Mouse (Mus musculus) heart, postnatal 36 days (tissue): ENCODE measurements at regions not wholly inside any gene's neighbourhood (a gene's known extent, or its start where the extent isn't known, plus 50 kb on each side); places are given as distances from the start of the nearest gene placed in this dataset.

ENCODE experiments used
- DNase-seq, 2 experiments: peaks; one replicate each; pipeline ENCODE4 v3.0.0; 2021 to 2022
- intact Hi-C: fragments of 180-260 bp; cut with DNase I; formaldehyde crosslinking; loops from one replicate; pipeline ENCODE4 v1.15.1; 2025

DNA sequence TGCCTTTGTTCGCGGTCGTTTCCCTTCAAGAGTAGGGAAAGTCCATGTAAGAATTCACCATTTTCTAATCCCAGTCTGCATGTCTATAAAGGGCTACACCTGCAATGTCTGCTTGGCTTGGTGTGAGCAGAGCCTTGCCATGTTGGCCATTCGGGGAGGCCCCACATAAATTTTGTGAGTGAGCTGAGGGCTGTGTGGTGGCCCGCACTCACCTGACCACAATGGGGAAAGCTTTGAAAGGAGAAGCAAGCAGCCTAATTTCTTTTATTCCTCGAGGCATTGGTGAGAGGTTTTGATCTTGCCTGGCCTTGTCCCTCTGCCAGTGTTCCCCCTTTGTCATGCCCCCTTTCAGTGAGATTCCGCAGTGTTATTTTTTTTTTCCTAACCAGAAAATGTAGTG lies 70.9 kb upstream of the Tmco5 start:
- no peak for DNase-seq
- intact Hi-C loops, result no loop called here

DNA sequence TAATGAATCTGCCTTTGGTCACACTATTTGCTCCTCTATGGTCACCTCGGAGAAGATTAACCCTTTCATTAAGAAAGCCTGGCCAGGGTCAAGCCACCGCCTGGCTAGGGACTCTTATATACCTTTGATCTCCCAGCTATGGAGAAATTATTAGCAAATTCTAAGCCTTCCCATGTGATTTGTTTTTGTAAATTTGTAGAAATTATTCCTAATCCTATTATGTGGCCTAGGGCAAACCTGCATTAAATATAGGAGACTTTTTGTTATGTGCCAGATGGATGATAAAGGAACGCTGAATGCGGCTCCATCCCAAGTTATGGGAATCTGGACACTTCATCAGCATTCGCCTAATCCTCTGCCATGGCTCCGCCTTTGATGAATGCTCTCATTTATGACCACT lies 70.4 kb upstream of the Tmco5 start:
- intact Hi-C loops, result no loop called here
- no peak for DNase-seq

GRCm38 (mm10) chr2:116808554-116808953 lies 69.9 kb upstream of the Tmco5 start:
- DNase-seq, result no peak
- intact Hi-C loops, result no loop called here

GRCm38 (mm10) chr2:116810116-116810515 lies 68.4 kb upstream of the Tmco5 start:
- intact Hi-C loops, result loop anchor here (10.0 kb wide), 1 partner anchor 955 kb away; no protein-coding TSS in a partner anchor
- no peak for DNase-seq

- intact Hi-C loops, result loop anchor here (10.0 kb wide), 1 partner anchor 958 kb away; no protein-coding TSS in a partner anchor
- no peak for DNase-seq
Measured at GRCm38 (mm10) chr2:116812869-116813558, 65.5 kb upstream of the Tmco5 start.

DNA sequence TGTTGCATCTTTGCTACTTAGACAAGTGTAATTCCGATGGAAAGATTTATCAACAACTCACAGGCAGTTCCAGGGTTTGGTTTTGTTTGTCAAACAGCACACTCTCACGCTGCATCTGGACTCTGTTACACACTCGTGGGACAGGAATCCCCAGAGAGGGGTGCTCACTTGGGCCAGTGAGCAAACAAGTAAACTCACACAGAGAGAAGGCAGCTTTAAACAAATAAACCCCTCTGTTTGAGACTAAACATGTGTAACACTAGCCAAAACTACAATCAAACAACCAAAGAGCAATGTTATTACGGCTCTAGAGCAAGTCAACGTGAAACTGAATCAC lies 65.0 kb upstream of the Tmco5 start:
- intact Hi-C loops, result loop anchor here (10.0 kb wide), 1 partner anchor 959 kb away; no protein-coding TSS in a partner anchor
- no peak for DNase-seq

DNA sequence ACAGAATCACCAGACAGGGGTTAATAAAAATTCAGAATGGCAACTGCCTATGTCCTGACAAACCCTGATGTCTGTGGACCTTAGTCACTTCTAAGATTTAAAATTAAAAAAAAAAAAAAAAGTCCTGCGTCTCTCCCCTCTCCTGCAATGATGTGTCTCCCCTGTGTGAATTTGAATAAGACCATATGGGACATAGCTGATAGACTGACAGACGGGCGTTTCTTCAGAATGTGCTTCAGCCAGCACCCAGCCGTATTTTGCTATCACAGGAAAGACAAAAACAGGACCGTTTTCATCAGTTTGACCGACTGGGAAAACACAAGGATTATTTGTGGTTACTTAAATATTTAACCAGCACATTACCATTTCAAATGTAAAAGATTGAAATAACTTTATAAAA lies 61.4 kb upstream of the Tmco5 start:
- intact Hi-C loops, result loop anchor here (10.0 kb wide), 1 partner anchor 962 kb away; no protein-coding TSS in a partner anchor
- DNase-seq, result no peak

DNA sequence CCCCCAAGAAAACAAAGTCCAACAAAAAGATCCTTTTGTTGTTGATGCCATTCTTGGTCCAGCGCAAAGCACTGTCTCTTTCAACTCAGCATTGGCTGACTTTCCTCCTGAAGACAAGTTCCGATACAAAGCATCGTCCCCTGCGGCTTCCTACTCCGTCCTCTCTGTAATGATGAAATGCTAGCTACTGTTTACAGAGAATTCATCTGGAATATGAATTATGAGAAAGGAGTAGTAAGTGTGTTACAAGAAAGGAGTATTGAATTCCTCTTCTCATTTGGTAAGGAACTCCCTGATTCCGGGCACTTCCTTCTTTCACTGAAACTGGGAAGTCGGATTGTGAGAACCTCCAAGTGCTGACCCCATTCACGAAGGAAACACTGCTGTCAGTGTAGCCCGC lies 60.9 kb upstream of the Tmco5 start:
- no peak for DNase-seq
- intact Hi-C loops, result loop anchor here (10.0 kb wide), 1 partner anchor 963 kb away; no protein-coding TSS in a partner anchor

GRCm38 (mm10) chr2:116818550-116818949 lies 59.9 kb upstream of the Tmco5 start:
- intact Hi-C loops, result loop anchor here (10.0 kb wide), 1 partner anchor 964 kb away; no protein-coding TSS in a partner anchor
- no peak for DNase-seq

DNA sequence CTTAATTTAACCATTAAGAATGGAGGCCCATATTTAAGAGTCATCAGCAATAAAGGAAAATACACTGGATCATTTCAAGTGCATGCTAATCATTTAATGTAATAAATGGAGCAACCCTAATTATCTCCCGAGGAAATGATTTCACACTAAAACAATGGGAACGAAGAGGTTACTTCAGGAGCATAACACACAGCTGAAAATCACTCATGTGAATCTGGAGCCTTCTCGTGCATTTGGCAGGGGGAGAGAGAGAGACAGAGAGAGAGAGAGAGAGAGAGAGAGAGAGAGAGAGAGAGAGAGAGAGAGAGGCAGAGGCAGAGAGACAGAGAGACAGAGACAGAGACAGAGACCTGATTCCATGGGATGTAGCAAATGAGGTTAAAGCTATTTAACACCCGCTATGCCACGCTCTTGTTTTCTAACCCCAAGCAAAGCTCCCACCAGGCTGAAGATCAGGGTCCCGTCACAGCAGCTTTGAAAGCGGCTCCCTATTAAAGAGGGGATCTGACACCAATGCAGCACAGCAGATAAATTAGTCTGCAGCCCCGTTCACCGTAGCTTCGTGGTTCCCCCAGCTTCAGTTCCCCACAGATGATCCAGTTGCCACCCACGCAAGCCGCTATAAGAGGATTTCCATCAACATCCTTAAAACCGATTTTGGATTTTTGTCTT lies 59.3 kb upstream of the Tmco5 start:
- intact Hi-C loops, result loop anchor here (10.0 kb wide), 1 partner anchor 964 kb away; no protein-coding TSS in a partner anchor
- no peak for DNase-seq

DNA sequence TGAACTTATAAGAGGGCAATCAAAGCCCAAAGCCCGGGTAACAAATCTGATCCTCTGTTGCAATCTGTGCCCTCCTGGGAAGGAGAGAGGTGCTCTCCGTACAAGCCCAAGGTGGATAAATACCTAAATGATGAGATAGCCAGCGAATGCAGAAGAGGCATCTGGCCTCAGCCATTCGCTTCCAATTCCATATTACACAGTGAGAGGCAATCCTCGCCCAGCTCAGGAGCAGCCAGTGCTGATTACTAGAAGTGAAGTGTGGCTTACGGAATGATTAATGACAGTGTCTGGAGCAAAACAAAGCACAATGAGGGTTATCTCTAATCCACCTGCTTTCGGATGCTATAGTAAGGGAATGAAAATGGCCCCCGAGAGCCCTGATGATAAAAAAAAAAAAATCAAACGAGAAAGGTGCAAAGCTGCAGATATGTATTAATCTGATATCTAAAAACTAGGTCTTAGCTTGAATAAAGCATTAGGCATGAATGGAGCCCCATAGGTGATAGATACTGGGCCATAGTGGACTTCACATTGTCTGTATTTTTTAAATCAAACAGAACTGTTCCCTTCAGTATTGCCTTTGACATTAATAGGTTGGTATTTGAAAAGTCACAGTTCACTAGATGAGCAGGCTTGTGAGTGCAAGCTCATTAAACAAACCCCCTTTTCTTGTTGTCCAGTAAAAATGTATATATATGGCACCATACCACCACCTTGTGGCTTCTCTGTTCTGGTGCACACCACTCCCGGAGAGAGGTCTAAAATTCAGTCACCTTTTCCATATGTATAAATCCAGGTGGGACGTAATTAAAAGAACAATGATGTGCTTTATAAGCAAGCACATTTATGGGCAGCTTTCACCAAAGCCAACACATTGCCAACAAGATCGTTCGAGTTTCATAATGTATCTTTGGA lies 57.4 kb upstream of the Tmco5 start:
- intact Hi-C loops, result loop anchor here (10.0 kb wide), 1 partner anchor 1966 kb away; no protein-coding TSS in a partner anchor
- peak in 1 of 2 experiments; percentile 2 for DNase-seq
